Mouse (Mus musculus) v-Abl transformed pro-B cells (cell line): ENCODE results near the gene Ispd.

Experiments
- in situ Hi-C, 2 experiments: fragments of 400-800 bp; cut with MboI; formaldehyde crosslinking; loops; one replicate each; pipeline ENCODE4 v1.15.1; 2025; ENCODE audit not compliant: unreplicated experiment in 2 of 2

Ispd gene

DNA sequence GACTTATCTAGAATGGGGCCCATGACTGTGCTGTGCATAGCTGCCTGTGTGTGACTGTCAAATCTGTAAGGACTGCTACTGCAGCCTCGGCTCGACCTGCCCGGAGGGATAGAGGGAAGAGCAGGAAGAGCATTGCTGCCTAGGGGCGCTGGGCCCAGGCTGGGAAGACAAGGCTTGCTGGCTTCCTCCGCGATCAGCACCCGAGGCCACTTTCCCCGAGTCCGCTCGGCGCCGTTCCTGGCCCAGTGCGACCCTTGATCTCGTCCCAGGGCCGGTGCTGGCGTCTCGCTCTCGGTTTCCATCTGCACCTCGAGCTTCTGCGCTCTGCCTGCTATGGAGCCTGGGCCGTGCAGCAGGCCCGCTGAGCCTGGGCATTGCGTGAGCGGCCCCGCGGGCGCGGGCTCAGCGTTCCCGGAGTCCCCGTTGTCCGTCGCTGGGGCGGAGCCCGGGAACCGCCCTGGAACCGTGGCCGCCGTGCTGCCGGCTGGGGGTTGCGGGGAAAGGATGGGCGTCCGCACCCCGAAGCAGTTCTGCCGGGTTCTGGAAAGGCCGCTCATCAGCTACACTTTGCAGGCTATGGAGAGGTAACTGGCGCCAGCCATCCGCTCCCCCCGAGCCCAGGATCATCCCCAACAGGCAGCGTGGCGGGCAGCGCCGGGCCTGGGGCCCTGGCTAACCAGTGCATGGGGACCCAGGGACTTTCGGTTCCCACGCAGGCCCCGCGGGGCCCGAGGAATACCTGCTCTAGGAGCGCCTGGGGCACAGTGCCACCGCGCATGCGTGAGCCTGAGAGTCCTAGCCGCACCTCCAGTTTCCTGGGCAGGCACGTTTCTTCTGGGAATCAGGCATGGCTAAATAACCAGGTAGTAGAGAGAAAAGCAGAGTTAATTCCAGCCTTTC lies at the start of gene Ispd, which contains the start of gene D630036H23Rik:
Gene Ispd, plus strand, starts transcription at position 10 of the 900 bp plus-strand sequence.
Gene D630036H23Rik, minus strand, starts transcription at position 741 of the 900 bp plus-strand sequence.
- in situ Hi-C loops = no loop called here

DNA sequence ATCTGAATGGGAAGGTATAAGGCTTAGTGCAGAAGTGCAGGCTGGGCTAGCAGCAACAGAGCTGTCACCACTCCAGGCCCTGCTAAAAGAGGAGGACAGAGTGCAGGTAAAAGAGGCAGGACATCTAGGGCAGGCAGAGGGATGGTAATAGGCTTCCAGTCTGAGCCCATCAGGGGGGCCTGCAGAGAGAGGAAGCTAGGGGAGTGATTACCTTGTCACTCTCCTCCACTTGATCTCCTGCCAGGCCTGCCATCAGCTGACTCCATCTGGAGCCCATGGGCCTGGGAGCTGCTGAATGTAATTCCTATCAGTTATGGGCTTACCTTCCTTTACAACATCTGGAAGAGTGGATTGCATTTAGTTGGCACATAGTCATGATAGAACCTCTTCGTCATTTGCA lies 48.6 kb upstream of the Ispd start:
- in situ Hi-C loops = no loop called here

DNA sequence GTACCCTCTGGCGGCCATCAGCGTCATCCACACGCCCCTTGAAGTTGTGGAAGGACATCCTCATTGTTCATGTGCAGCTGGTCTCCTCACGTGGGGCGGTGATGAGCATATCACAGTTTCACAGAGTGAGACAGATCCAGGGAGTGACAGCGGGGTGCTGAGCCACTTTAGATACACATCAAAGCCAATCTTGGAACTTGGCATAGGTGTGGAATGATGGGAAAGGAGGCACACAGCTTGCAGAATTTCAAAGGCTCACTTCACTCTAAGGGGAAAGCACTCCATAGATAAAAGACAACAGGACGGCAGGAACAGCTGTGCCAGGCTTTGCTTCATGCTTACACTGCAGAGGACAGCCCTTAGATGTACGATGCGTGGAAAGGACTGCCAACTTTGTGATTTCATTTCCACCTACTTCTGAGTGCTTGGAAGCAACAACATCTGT lies 47.4 kb upstream of the Ispd start:
- in situ Hi-C loops = no loop called here

DNA sequence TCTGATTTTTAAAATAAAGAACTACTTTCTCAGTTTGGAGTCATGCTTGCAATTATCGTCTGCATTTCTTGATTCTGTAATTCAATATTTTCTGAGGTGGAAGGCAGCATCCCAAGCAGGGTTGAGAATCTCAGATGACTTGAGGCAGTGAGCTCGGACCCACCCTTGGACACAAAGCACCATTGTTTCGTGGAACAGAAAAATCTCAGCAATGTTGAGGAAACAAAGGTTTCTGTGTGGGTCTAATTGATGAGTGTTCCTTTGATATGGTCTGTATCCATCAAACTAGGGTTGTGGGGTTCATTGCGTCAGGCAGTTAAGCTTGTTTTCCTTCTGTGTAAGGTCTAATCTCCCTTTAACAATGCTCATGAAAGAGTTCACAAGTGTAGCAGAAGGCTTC lies 37.1 kb upstream of the Ispd start:
- in situ Hi-C loops = no loop called here

DNA sequence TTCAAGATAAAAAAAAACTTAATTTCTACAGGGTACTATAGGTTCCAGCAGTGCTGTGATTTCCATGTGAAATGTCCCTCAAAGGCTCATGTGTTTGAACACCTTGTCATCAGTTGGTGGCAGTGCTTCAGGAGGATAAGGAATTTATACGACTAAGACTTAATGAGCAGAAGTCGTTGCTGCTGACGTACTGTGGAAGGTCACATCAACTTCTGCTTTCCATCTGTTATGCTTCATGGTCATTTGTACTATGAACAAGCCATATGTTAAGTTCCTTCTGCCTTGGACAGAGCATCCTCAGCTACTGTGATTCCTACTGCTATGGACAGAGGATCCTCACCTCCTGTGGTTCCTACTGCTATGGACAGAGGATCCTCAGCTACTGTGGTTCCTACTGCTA lies 21.2 kb upstream of the Ispd start:
- in situ Hi-C loops = no loop called here

DNA sequence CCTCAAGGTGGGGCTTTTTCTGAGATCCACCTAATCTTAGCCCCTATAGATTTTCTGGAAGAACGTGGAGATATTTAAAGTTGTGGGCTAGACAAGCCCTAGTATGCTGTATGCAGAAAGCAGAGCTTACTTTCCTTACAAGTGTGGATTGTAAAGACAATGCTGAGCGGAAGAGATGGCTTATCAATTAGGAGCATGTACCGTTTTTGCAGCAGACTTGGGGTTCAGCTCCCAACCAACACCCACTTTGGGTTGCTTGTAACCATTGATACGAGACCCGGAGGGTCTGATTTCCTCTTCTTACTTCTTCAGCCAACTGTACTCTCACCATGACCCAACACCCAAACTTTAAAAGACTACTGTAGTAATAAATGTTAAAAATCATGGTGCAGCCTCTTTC lies 20.6 kb upstream of the Ispd start:
- in situ Hi-C loops = no loop called here

DNA sequence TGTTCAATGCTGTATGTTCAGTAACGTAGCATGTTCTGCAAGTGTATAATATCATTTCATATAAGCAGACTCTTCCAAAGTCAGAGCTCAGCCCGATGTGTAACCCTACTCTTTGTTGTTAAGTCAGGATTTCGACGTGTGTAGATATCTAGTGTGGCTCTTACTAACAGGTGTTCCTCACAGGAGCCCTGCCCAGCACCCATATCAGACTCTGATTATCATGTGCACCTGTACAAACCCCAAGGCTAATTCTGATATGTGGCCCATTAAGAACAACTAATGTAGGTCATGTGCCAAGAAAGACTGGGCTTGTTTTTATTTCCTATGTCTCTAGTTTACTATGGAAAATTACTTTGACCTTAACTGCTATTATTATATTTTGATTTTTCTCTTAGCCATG lies 17.2 kb upstream of the Ispd start:
- in situ Hi-C loops = no loop called here

DNA sequence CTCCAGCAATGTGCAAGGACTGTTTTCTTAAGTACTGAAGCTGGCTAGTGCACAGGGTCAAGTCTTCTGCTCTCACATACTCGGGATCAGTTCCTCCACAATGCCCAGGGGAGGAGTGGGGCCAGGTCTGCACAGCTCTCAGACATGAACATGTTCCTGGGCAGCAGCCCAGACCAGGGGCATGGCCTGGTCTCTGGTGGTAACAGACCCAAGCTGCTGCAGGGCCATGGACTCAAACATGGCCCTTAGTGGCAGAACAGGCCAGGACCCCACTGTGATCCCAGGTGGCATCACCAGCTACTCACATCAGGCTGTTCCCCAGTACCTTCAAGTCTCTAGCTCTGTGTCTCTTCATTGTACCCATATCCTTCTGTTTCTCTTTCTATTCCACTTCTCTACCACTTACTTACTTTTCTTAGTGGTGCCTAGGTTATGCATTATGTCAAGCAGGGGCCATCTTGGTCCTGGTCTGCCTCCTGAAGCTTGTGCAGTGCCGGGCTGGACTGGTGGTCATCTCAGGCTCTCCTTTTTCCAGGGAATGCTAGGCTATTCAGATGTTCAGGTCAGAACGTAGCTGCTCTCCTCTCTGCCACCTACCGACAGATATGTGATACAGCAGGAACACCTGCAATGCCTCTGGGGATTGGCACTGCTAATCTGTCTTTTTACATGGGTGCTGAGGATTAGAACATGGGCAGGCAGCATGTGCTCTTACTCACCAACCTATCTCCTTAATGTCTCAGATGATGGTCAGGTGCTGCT lies 7.8 kb upstream of the Ispd start:
- in situ Hi-C loops = loop anchor here (5.0 to 10.0 kb wide), 3 partner anchors 156 to 459 kb away; no protein-coding TSS in a partner anchor

DNA sequence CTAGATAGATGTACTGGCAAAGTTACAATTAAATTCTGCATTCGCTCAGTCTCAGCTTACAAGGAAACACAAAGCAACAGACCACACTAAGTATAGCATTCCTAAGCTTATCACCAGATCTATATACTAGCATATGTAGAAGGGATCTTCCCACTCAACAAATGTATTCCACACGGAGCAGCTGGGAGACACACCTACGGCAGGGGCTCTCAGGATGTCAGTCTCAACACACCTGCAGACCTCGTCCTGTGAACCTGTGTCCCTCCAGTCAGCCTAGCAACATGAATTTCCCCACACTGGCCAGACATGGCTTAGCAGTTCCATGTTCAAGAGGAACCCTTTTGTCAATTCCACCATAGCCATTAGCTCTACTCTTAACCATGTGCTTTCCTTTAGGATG lies 4.9 kb upstream of the Ispd start:
- in situ Hi-C loops = loop anchor here (10.0 kb wide), 2 partner anchors 162 to 462 kb away; no protein-coding TSS in a partner anchor

DNA sequence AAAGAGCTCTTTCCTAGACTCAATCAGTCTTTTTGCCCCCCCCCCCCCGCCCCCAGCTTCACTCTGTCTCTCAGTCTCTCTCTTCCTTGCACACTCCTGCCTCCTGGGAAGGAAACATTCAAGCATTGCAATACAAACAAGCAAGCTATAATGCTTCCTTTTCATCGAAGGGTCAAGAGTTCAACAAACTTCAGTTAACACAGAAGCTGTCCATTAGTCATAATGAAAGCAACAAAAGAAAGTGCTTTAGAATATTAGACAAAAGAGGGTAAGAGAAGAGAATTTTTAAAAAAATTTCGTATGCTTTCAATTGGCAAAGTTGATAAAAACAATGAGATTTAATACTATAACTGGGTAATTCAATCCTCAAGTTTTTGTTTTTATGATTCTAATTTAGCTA lies 996 bp upstream of the Ispd start:
- in situ Hi-C loops = no loop called here

DNA sequence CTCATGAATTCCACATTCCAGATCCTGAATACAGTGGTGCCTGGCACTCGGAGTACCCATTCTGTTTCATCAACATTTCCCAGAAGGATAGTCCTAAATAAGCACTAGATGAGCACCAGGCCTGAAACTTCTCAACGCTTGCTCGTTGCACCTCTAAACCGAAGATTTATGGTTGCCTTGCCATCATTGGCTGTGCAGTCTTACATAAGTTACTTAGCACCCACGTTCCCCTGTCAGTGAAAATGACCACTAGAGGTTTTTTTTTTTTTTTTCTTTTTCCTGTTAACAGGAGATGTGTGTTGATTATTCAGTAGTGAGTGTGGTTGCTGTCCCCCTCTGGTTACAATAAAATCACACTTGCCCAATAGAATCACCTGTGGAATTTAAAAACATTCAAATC lies 444 bp upstream of the Ispd start:
- in situ Hi-C loops = no loop called here

DNA sequence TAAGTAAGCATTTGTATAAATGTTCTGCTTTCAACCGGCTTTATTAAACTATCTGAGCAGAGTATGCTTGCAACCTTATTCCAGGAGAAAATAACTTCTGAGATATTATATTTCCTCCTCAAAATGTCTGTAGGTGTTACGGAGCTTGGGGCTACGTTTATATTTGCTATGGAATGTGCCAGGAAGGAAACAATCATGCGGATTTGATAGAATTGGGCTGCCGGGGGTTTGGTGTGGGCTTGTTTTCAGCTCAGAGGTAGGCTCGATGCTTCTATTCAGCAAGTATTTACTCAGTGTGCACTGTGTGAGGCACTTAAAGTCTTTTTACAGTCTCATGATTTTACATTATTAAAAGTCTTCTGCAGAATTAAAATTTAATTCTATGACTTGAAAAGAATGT lies 4.1 kb downstream of the Ispd start:
- in situ Hi-C loops = no loop called here

DNA sequence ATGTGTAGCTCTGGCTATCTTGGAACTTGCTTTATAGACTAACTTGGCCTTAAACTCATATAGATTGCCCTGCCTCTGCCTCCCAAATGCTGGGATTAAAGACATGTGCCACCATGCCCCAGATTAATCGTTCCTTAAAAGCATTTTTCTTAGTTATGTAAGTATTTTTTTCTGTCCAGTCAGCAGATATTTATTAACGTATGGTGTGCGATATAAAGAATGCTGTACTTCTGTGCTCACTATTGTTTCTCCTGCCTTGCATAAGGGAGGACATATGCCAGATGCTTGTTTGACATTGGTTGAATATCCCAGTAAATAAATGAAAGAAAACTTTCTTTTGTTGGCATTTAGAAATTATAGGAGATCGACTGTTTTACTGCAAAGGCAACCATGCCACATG lies 5.7 kb downstream of the Ispd start:
- in situ Hi-C loops = no loop called here

DNA sequence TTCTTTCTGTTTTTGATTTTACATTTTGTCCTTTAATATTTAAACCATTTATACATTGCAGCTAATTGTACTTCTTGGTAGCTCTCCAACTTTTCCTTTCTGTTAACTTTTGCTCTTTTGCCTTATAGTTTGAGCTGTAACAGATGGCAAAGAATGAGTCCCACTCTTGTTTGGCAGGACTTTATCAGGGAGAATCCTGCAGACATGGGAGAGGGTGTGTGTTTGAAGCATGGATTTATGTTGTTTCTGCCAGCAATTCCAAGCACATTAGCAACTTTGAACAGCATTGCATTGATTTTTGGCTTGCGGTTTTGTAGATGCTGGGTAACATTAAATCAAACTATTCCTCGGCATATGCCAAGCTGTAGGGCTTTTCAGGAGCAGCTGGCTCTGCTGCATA lies 13.9 kb downstream of the Ispd start:
- in situ Hi-C loops = no loop called here

DNA sequence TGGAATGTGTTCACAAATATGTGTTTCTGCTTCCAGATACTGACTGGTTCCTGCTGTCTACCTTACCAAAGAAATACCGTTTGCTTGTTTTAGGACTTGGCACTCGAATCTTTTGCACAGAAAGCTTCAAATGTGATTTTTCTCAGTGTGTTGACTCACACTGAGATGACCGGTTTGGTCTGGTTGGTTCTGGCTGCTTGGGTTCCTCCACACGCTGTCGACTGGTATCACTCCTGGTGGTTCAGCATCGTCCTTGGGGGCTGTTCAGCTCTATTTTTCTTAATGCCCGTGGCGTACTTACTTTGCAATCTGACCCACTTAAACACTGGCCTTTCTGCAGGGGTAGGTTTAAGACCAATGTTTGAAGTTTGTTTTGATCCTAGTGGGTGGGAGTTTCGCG lies 42.4 kb downstream of the Ispd start:
- in situ Hi-C loops = no loop called here

DNA sequence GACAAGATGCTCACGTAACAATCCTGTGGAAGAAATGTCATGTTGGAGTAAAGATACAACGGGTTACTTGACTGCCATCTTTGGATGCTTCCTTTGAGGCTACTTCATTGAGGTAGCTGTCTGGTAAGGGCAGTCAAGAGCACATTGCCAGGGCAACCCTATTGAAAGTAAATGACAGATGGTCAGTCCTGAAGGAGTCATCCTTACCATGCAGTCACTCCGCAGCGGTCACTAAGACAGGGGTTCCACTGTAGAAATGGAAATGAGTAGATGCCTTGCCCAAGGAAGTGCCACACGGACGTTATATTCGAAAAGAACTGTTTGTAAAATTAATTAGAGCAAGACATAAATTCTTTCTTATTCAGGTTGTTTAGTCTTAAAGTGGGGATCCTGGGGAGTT lies 44.0 kb downstream of the Ispd start:
- in situ Hi-C loops = no loop called here

DNA sequence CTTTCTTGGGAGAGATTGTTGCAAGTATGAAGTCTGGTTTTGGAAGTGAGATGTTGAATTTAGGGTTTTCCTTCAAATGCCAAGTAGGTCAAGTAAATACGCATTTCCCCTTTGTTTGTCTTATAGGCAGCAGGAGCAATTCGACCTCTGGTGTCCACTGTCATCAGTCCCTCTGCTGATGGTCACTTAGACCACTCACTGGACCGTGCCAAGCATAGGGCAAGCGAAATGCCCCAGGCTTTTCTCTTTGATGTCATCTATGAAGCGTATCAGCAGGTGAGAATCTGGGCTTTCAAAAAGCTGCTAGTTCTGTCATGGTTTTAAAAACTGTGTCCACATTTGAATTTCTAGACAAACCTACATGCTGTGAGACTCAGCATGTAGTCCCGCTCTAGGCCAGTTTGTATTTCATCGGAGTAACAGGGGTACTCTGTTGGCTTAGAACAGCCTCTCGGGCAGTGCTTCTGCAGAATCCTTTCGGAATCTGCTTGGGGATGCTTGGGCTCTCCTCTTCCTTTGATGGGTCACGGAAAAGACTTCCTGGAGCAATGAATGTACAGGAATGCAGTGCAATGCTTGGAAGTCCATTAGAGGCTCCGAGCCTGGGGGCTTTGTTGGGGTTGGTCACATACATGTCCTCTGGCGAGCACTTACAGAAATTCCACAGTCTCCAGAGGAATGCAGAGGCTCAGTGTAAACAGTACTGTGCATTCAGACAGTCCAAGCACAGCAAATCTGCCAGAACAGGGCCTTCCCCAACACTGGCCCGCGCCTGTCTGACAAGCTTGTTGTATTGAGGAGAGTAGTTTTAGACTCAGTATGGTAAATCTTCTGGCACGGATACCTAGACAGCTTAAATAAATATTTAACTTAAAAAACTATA lies 45.2 kb downstream of the Ispd start:
- in situ Hi-C loops = no loop called here

DNA sequence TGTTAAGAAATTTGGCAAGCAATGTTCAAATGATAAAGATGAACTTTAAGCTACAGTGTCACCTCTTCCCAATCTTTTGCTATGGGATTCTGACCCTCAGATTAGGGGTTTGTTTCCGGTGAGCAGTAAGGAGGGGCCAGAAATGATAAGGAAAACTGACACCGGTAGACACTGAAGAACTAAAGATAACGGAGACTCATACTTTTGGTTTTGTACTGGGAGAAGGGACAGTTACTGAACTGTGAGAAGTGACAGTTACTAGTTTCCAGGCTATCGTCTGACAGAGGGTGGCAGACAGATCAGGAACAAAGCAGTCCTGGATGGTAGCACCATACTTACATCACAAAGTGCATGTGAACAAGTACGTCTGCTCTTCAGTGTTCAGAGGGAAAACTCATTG lies 55.7 kb downstream of the Ispd start:
- in situ Hi-C loops = no loop called here

DNA sequence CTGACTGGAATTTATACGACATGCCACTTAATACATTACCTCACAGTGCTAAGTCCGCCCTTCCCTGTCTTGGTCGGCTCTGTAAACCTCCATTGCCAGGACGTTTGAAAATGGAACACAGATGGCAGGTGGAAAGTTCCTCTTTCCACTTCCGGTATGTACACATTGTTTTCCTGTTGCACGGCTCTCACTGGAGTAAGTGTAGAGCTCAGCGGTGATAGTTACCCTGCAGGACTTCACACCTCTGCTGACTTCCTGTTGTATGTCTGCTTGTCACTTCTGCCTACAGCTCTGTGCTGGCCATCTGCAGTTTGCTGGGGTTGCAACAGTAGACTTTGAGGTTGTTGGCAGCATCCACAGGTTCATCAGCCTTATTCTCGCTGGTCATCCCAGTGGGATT lies 58.1 kb downstream of the Ispd start:
- in situ Hi-C loops = no loop called here

DNA sequence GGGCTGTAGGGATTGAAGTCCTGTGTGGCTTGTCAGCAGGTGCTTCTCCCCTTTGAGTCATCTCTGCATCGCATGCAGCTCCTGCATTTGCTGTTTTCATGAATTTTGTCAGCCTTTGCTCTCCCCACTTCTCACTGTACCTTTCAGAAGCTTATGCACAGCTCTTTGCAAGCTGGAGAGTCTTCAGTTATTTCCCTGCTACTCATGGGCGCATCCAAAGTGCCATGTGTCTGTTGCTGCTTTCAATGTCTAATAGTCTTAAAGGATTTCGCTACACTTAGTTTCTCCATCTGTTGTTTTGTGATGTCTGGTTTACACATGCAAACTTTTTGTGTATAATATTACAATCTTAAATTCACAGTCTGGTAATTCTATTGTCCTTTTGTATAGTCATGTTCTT lies 74.8 kb downstream of the Ispd start:
- in situ Hi-C loops = no loop called here

DNA sequence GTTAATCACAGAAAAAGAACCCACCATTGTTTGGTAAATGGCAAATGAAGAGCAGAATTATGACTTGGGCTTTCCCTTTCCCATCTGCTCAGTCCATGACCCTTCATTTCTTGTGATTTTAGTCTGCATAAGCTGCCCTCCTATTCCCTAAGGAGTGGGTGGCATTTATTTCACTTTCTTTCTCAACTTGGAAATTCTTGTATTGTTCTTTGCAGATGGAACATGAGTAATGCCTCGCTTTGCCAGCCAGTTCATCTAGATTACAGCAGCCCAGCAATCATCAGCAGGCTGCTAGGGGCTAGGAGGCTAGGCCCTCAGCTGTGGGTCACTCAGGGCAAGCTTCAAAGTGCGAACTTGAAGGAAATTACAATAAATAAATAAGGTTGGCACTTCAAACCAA lies 76.5 kb downstream of the Ispd start:
- in situ Hi-C loops = no loop called here
